Mouse (Mus musculus) adrenal gland, postnatal 10 days (tissue): ENCODE data around the gene Gm6356. TPM values are rescaled to one million over a fixed set of nuclear protein-coding genes. Genes with fewer than 3 reads are reported as not detected.
"Not testable (repeated sequence)": the region's sequence is repeated elsewhere in the genome, so short reads cannot be mapped to it uniquely, and the experiment has no call there.

Experiments used
- DNase-seq: peaks from one replicate; pipeline ENCODE4 v3.0.0; 2021; ENCODE audit warnings: mixed read lengths
- long read RNA-seq, 2 experiments: library from polyadenylated mRNA; stranded (forward); transcript quantifications; one replicate each; pipeline ENCODE4 v2.0.0; 2021
- total RNA-seq, 2 experiments: library from RNA; stranded (reverse); gene quantifications; 2 replicates each; pipeline ENCODE4 v1.2.3; 2021

Gm6356 gene
- total RNA-seq = not detected
- long read RNA-seq, experiment 1 = 0 reads
- long read RNA-seq, experiment 2 = 0 reads

- DNase-seq = not testable (repeated sequence)
These were observed at the start of gene Gm6356 for GRCm38 (mm10) chr14:6973718-6974117. Gene Gm6356, minus strand, starts transcription at chr14:6973818.

Other genes with a start within 250 kb of the Gm6356 start
- gene Gm3636, start 231.5 kb downstream of the Gm6356 start, total RNA-seq = 1 to 10 TPM; 1.3 to 3.8 TPM
- under 1 TPM in 1 of 2 experiments, not detected in 1; 0.15 TPM for gene Gm8362, start 199.4 kb downstream of the Gm6356 start, total RNA-seq
- gene Gm3642, start 133.5 kb downstream of the Gm6356 start, total RNA-seq = under 1 TPM in 1 of 2 experiments, not detected in 1; 0.42 TPM
- under 1 TPM; 0.33 to 0.54 TPM for gene Gm3667, start 83.9 kb downstream of the Gm6356 start, total RNA-seq
- under 1 TPM; 0.30 to 0.42 TPM for gene Gm10406, start 53.6 kb upstream of the Gm6356 start, total RNA-seq
- not detected for gene Gm3685, start 71.2 kb upstream of the Gm6356 start, total RNA-seq
- under 1 TPM; 0.27 to 0.42 TPM for gene Gm3696, start 126.8 kb upstream of the Gm6356 start, total RNA-seq
- not detected for gene Gm6676, start 151.6 kb upstream of the Gm6356 start, total RNA-seq
- under 1 TPM; 0.45 to 0.76 TPM for gene Gm3512, start 200.7 kb upstream of the Gm6356 start, total RNA-seq
- gene Gm16434, start 220.7 kb upstream of the Gm6356 start, total RNA-seq = not detected